Mouse (Mus musculus): ENCODE data around the gene Tsc22d3. TPM values are rescaled to one million over a fixed set of nuclear protein-coding genes. Genes with fewer than 3 reads are reported as not detected.

Tsc22d3 gene
- polyA plus RNA-seq, 1 experiment from 2014 or later, result 124 TPM

DNA sequence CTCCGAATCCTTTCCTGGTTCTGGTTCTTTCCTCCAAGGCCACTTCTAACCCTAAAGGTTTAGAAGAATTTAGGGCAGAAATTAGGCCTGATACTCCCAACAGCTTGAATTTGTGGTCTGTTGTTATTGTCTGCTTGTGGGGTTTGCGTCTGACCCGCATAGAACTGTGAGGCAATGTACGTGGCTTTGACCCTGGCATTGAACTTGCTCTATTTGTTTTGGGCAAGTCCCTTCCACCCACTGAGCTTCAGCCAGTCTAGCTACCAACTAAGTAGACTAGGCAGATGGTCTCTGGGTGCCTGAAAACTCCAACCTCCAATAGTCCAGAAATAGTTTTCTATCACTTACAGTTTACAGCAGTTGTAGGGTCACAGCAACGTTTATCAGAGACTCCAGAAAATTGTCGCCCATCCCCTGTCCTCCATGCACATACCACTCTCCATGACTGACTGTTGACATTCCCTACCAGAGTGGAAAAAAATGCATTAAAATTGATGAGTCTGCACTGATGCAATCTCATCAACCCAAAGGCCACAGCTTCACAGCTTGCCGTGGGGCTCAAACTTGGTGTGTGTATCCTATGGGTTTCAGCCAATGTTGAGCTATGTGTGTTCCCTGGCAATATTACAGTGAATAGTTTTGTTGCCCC, 74.7 kb downstream of the Tsc22d3 start:
- Histone ChIP-seq H3K4me2 (ENCODE audit: low read depth, low read length) (no peak overlapping the region), H3K4me3 (ENCODE audit: low read depth, low read length) (no peak overlapping the region), H3K9me3 (ENCODE audit: control insufficient read depth, low read length) (no peaks in the 10 kb centered on the region), H3K4me1 (ENCODE audit: control insufficient read depth, insufficient read depth, low read length) (no peaks in the 10 kb centered on the region), H3K27me3 (ENCODE audit: control insufficient read depth, insufficient read depth, low read length) (no peaks in the 10 kb centered on the region), H3K27ac (ENCODE audit: low read depth, low read length) (no peak overlapping the region), H3K36me3 (ENCODE audit: control insufficient read depth, insufficient read depth, low read length) (no peaks in the 10 kb centered on the region), H3K9ac (replicated peaks; ENCODE audit: low read depth, low read length) (no peak overlapping the region)
- WGBS, result 92% methylated on average over 7 of the region's 7 CpGs
- no peak for ATAC-seq (ENCODE audit: low read depth)

DNA sequence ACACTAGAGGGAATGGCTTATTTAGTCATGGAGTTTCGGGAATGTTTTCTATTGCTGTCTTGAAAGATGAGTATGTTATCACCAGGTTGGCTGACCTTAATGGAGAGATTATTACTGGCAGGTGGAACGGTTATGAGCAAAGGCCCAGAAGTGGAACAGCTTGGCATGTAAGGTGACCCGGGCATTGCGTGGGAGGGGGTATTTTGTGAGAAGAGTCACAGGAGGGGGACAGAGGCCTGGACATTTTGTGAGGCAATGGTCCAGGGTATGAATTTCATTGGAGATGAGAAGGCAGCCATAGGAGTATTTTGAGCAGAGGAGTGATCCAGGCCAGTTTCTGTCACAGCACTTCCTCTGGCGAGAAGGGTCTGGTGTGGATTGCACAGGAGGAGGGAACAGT, 76.2 kb downstream of the Tsc22d3 start:
- no peak overlapping the region for H3K9ac ChIP-seq (replicated peaks; ENCODE audit: low read depth, low read length)
- H3K27me3 ChIP-seq (ENCODE audit: control insufficient read depth, insufficient read depth, low read length), result no peaks in the 10 kb centered on the region
- ATAC-seq (ENCODE audit: low read depth), result no peak
- H3K36me3 ChIP-seq (ENCODE audit: control insufficient read depth, insufficient read depth, low read length), result no peaks in the 10 kb centered on the region
- no peak overlapping the region for H3K4me2 ChIP-seq (ENCODE audit: low read depth, low read length)
- no peaks in the 10 kb centered on the region for H3K9me3 ChIP-seq (ENCODE audit: control insufficient read depth, low read length)
- no peak overlapping the region for H3K27ac ChIP-seq (ENCODE audit: low read depth, low read length)
- no peaks in the 10 kb centered on the region for H3K4me1 ChIP-seq (ENCODE audit: control insufficient read depth, insufficient read depth, low read length)
- 87% methylated on average over 5 of the region's 5 CpGs for WGBS
- H3K4me3 ChIP-seq (ENCODE audit: low read depth, low read length), result no peak overlapping the region

DNA sequence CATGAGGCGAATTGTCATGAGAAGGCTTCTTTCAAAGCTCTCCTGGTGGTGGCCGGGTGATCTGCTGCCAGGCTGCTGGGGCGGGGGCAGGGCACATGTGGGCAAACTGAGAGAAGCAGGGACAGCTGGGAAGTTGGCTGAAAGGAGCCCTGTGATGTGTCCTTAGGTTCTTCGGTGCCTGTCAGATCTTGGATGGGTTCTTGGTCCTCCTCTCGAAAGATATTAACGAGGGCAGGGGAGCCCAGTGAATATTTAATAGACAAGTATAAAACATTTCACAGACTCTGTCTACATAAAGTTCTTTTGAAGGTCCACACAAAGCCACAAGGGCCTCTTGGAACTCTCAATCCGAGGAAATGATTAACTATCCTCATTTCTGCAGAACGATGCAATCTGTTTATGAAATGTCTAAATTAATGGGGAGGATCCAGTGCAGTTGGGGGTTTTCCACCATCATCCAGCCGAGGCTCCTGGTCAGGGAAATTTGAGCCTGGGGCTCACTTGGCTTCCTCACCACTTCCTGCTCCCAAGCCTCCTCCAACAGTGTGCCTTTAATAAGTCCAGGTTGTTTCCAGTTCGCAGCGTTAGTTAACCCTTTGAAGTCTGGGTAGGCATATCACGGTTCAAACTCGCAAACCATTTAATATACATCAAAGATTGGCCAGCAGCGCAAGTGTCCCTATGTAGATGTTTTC, 78.2 kb downstream of the Tsc22d3 start:
- H3K27ac ChIP-seq (ENCODE audit: low read depth, low read length), result no peak overlapping the region
- H3K9me3 ChIP-seq (ENCODE audit: control insufficient read depth, low read length), result no peaks in the 10 kb centered on the region
- no peak overlapping the region for H3K9ac ChIP-seq (replicated peaks; ENCODE audit: low read depth, low read length)
- no peak overlapping the region for H3K4me3 ChIP-seq (ENCODE audit: low read depth, low read length)
- no peak for ATAC-seq (ENCODE audit: low read depth)
- no peaks in the 10 kb centered on the region for H3K27me3 ChIP-seq (ENCODE audit: control insufficient read depth, insufficient read depth, low read length)
- H3K36me3 ChIP-seq (ENCODE audit: control insufficient read depth, insufficient read depth, low read length), result no peaks in the 10 kb centered on the region
- H3K4me2 ChIP-seq (ENCODE audit: low read depth, low read length), result no peak overlapping the region
- no peaks in the 10 kb centered on the region for H3K4me1 ChIP-seq (ENCODE audit: control insufficient read depth, insufficient read depth, low read length)
- 64% methylated on average over 14 of the region's 14 CpGs for WGBS

DNA sequence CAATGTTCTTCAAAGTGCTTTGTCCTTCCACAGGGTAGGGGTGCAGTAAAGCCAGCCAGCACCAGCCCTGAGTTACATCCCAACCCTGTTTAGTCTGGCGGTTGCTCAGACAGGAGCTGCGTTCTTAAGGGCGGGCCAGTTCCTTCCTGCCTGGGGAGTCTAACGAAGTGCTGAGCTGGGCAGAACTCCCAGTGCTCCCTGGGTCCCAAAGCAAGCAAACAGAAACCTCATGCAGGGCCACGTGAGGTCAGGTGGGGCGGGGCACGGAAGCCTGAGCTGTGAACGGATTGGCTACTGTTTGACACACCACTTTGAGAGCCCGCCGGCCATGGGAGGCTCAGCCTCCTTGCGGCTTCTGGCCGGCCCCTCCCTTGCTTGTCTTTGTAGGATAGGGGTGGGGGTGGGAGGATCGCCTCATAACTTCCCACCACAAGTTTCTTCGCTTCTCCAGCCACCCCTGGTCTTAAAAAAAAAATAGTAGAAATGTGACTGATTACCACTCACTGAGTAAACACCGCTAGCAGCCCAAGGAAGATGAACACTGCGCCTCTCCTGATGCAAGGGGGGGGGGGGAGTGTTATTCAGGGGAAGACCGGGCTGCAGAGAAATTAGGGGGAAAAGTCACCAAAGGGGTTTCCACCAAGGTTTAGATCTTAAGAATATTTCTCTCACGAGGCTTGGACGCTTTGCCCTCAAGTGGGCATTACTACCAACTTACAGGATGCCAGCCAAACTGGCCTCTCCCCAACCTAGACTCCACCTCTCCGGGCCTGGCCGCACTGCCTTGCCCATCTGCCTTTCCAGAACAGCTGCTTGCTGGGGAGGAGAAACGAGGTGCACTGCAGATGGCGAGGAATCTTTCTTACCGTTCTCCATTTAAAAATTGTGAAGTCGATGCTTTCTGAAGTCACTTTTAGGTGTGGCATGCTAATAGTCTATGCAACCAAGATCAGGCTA, 80.0 kb downstream of the Tsc22d3 start:
- Histone ChIP-seq H3K4me1 (ENCODE audit: control insufficient read depth, insufficient read depth, low read length) (no peaks in the 10 kb centered on the region), H3K36me3 (ENCODE audit: control insufficient read depth, insufficient read depth, low read length) (no peaks in the 10 kb centered on the region), H3K27ac (ENCODE audit: low read depth, low read length) (no peak overlapping the region), H3K4me3 (ENCODE audit: low read depth, low read length) (no peak overlapping the region), H3K9me3 (ENCODE audit: control insufficient read depth, low read length) (no peaks in the 10 kb centered on the region), H3K9ac (replicated peaks; ENCODE audit: low read depth, low read length) (no peak overlapping the region), H3K4me2 (ENCODE audit: low read depth, low read length) (peak overlapping the region; percentile 31; the same call in 1 of the 2 replicates), H3K27me3 (ENCODE audit: control insufficient read depth, insufficient read depth, low read length) (no peaks in the 10 kb centered on the region)
- ATAC-seq (ENCODE audit: low read depth), result peak; percentile 93
- 22% methylated on average over 25 of the region's 25 CpGs for WGBS

DNA sequence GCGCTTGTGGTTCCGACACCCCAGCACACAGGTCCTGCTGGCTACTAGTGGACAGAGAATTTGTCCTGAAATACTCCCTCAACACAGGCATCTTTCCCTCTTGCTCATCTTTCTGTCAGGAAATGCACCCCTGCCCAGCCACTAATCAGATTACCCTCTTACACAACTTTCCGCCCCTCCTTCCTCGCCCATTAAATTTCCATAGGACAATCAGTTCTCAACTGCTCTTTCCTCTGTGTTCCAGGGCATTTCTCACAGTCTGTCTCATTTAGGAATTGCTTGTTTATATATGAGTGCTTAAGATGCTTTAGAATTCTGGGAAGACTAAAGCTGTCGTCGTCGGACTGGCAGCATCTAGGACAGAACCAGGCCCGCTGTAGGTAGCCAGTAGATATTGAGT, 82.1 kb downstream of the Tsc22d3 start:
- 95% methylated on average over 8 of the region's 8 CpGs for whole genome bisulfite sequencing
- no peaks in the 10 kb centered on the region for H3K27me3 ChIP-seq (ENCODE audit: control insufficient read depth, insufficient read depth, low read length)
- ATAC-seq (ENCODE audit: low read depth), result no peak

DNA sequence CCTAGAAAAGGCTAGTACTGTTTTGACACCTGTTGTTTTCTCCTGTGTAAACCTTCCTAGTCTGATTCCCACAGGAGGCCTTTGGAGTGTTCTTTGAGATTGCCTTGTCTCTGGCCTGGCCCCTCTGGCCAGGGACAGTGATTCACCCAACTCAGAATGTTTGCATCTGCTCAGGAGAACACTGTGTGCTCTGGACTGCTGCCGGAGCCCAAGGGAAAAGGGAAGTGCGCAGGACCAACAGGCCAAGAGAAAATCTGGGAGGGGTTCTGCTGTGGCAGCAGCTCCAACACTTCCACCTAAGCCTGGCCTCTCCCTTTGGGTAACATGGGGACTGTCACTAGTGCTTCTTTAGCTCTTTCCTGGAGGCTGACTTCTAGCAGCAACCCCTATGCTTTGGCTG, 87.1 kb downstream of the Tsc22d3 start:
- H3K4me2 ChIP-seq (ENCODE audit: low read depth, low read length), result no peak overlapping the region
- H3K4me3 ChIP-seq (ENCODE audit: low read depth, low read length), result no peak overlapping the region
- H3K9ac ChIP-seq (replicated peaks; ENCODE audit: low read depth, low read length), result no peak overlapping the region
- H3K27me3 ChIP-seq (ENCODE audit: control insufficient read depth, insufficient read depth, low read length), result no peaks in the 10 kb centered on the region
- no peaks in the 10 kb centered on the region for H3K9me3 ChIP-seq (ENCODE audit: control insufficient read depth, low read length)
- ATAC-seq (ENCODE audit: low read depth), result no peak
- WGBS, result 82% methylated on average over 2 of the region's 2 CpGs
- no peak overlapping the region for H3K27ac ChIP-seq (ENCODE audit: low read depth, low read length)
- no peaks in the 10 kb centered on the region for H3K4me1 ChIP-seq (ENCODE audit: control insufficient read depth, insufficient read depth, low read length)
- no peaks in the 10 kb centered on the region for H3K36me3 ChIP-seq (ENCODE audit: control insufficient read depth, insufficient read depth, low read length)

More for the DNA sequence above, 82.1 kb downstream of the Tsc22d3 start:
- Histone ChIP-seq H3K4me1 (ENCODE audit: control insufficient read depth, insufficient read depth, low read length) (no peaks in the 10 kb centered on the region), H3K9me3 (ENCODE audit: control insufficient read depth, low read length) (no peaks in the 10 kb centered on the region), H3K27ac (ENCODE audit: low read depth, low read length) (no peak overlapping the region), H3K4me2 (ENCODE audit: low read depth, low read length) (no peak overlapping the region), H3K36me3 (ENCODE audit: control insufficient read depth, insufficient read depth, low read length) (no peaks in the 10 kb centered on the region), H3K4me3 (ENCODE audit: low read depth, low read length) (no peak overlapping the region), H3K9ac (replicated peaks; ENCODE audit: low read depth, low read length) (no peak overlapping the region)

DNA sequence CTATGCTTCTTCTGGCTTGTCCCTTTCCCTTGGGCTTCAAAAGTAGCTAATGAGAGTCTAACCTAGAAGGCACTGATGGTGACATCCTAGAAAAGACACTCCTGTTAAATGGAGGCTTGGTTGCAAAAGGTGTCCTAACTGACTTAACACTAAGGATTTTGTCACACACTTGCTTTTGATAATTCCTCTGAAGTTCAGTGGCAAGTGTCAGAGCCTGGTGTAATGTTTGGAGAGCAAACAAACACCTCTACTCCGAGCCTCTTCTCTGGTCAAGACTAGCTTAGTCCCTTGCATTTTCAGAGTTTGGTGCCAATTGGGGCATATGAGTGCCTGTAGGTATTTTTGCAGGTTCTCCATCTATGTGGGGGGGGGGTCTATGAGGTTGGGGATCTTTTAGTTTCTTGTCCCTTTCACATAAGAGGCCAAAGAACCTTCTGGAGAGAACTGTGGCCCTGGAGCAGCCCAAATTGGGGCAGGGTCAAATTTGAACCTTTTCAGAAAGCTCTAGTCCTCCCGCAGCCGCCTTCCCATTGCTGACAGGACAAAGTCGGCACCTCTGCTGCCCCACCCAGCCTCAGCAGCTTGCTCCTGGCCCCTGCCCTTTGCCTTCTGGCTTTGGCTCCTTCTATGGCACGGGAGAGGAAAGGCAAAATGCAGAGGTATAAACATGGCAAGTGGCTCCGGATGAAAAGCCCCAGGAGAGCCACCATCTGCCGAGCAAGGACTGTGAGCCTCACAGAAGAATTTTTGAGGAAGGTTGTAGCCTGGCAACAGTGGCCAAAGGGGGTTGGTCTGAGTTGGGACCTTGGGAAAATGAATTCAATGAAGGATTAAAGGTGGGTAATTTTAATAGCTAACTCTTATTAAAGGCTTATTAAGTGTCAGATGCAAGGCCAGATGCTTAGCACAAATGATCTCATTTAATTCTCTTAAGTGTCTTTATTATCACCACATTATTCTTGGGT, 88.5 kb downstream of the Tsc22d3 start:
- no peaks in the 10 kb centered on the region for H3K36me3 ChIP-seq (ENCODE audit: control insufficient read depth, insufficient read depth, low read length)
- H3K9ac ChIP-seq (replicated peaks; ENCODE audit: low read depth, low read length), result no peak overlapping the region
- no peak for ATAC-seq (ENCODE audit: low read depth)
- H3K4me1 ChIP-seq (ENCODE audit: control insufficient read depth, insufficient read depth, low read length), result no peaks in the 10 kb centered on the region
- H3K4me2 ChIP-seq (ENCODE audit: low read depth, low read length), result no peak overlapping the region
- 46% methylated on average over 7 of the region's 7 CpGs for WGBS
- no peaks in the 10 kb centered on the region for H3K27me3 ChIP-seq (ENCODE audit: control insufficient read depth, insufficient read depth, low read length)
- H3K9me3 ChIP-seq (ENCODE audit: control insufficient read depth, low read length), result no peaks in the 10 kb centered on the region
- H3K27ac ChIP-seq (ENCODE audit: low read depth, low read length), result no peak overlapping the region
- H3K4me3 ChIP-seq (ENCODE audit: low read depth, low read length), result no peak overlapping the region

DNA sequence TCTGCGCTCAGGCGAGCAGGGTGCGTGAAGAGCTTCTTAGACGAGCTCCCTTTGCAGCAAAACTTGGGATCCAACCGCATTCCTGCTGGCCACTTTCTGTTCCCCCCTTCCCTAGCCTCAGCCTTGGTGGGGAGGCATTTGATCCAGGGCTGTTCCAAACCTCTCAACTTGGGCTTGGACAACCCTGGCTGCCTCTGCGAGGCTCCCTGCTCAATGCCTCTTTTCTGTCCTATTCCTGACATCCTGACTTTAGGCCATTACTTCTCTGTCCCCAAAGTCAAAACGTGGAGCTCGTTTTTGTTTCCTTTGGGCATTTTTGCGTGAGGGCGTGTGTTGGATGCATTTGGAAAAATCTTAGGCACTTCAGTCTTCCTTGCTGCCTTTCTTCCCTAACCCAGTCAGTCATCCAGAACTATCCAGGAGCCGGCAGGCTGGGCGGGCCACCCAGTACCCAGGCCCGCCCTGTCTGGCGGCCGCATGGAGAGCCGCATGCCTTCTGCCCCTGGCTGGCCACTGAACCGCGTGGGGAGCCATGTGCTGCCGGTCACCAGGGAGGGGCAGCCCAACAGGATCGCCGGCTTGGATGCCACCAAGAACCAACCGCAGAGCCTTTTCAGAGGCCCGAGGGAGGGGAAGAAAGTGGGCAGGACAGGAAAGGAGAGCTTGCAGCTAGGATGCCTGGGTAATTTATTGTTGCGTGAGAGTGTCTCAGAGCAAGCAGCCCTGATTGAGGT, 89.6 kb downstream of the Tsc22d3 start:
- no peak overlapping the region for H3K27ac ChIP-seq (ENCODE audit: low read depth, low read length)
- H3K9me3 ChIP-seq (ENCODE audit: control insufficient read depth, low read length), result no peaks in the 10 kb centered on the region
- H3K4me1 ChIP-seq (ENCODE audit: control insufficient read depth, insufficient read depth, low read length), result no peaks in the 10 kb centered on the region
- no peak overlapping the region for H3K9ac ChIP-seq (replicated peaks; ENCODE audit: low read depth, low read length)
- peak overlapping the region; percentile 18; the same call in 1 of the 2 replicates for H3K4me2 ChIP-seq (ENCODE audit: low read depth, low read length)
- no peaks in the 10 kb centered on the region for H3K36me3 ChIP-seq (ENCODE audit: control insufficient read depth, insufficient read depth, low read length)
- H3K4me3 ChIP-seq (ENCODE audit: low read depth, low read length), result no peak overlapping the region
- H3K27me3 ChIP-seq (ENCODE audit: control insufficient read depth, insufficient read depth, low read length), result no peaks in the 10 kb centered on the region
- ATAC-seq (ENCODE audit: low read depth), result peak; percentile 57; the same call in 1 of the 2 replicates
- 41% methylated on average over 24 of the region's 24 CpGs for WGBS
